Mouse (Mus musculus): ENCODE results near the gene Tubb2b.

DNA sequence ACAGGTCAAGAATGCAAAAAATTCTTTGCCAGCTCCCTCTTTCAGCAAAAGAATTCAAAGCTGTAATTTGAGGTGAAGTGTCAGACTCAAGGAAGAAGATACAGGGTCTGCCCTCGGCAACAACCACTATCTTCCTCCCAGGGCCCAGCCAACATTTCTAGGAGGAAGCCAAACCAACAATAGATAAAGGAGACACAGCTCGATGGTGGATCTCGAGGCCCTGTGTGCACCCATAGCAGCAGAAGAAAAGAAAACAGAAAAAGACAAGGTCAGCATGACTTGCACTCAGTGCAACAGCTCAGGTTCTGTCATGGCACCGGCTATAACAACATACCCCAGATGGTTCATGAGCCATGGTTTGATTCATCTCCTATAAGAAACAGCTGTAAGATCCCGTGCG, 13.8 kb downstream of the Tubb2b start:
- TF ChIP-seq CTCF (IDR thresholded peaks at IDR 0.05; ENCODE audit: low read depth, low read length): no peak
- TF ChIP-seq GATA1 (IDR thresholded peaks at IDR 0.05; ENCODE audit: borderline replicate concordance, low read length): no peak
- no peak for TF ChIP-seq POLR2AphosphoS5 (IDR thresholded peaks at IDR 0.05; ENCODE audit: insufficient replicate concordance, low read depth, low read length)
- no peak for TF ChIP-seq TAL1 (conservative IDR thresholded peaks at IDR 0.05; ENCODE audit: low read depth, low read length)

Data from G1E (cell line).